Mouse (Mus musculus) spleen, adult 2 months (tissue): ENCODE measurements around the gene Dgat2. TPM values are rescaled to one million over a fixed set of nuclear protein-coding genes. Genes with fewer than 3 reads are reported as not detected.

Source experiments
- DNase-seq, 2 experiments: peaks; one replicate each; pipeline versions ENCODE4 v3.0.0 to v3.0.0-alpha.2; 2012 to 2021; ENCODE audit warnings: low spot score in 2 of 2, low read depth in 1 of 2
- H3K27ac ChIP-seq: fragments of 200-500 bp; 2 replicates; pipeline ENCODE4 v1.5.1; 2012; ENCODE audit warnings: low read length, inconsistent platforms; ENCODE audit not compliant: insufficient read depth
- H3K27me3 ChIP-seq: fragments of 200-500 bp; 2 replicates; pipeline ENCODE4 v1.6.1; 2012; ENCODE audit warnings: mild to moderate bottlenecking, moderate library complexity, low read length, inconsistent platforms; ENCODE audit not compliant: control insufficient read depth, insufficient read depth
- H3K36me3 ChIP-seq: fragments of 200-500 bp; 2 replicates; pipeline ENCODE4 v1.6.1; 2012; ENCODE audit warnings: mild to moderate bottlenecking, low read length, inconsistent platforms; ENCODE audit not compliant: control insufficient read depth, insufficient read depth
- H3K4me1 ChIP-seq: fragments of 200-500 bp; 2 replicates; pipeline ENCODE4 v1.6.1; 2011; ENCODE audit warnings: inconsistent platforms; ENCODE audit not compliant: control insufficient read depth, insufficient read depth, insufficient read length
- H3K4me3 ChIP-seq: fragments of 200-500 bp; 2 replicates; pipeline ENCODE4 v1.5.1; 2011; ENCODE audit warnings: mild to moderate bottlenecking, inconsistent platforms; ENCODE audit not compliant: insufficient read depth, insufficient read length; ENCODE audit errors: extremely low read depth
- CTCF ChIP-seq: fragments of 200-500 bp; IDR thresholded peaks from 2 replicates; pipeline ENCODE4 v1.5.1; 2011; ENCODE audit warnings: mild to moderate bottlenecking, inconsistent platforms; ENCODE audit not compliant: insufficient read depth, insufficient read length, insufficient replicate concordance; ENCODE audit errors: extremely low read depth
- POLR2A ChIP-seq: fragments of 200-500 bp; IDR thresholded peaks from 2 replicates; pipeline ENCODE4 v1.6.1; 2011; ENCODE audit warnings: low read depth, low read length, inconsistent platforms
- WGBS: fragments of 180-500 bp; shearing (Covaris S2); methylation state at CpG from one replicate; pipeline ENCODE4 v1.1.7; 2018; 5-methylcytosine and 5-hydroxymethylcytosine counted together
- polyA plus RNA-seq: library from polyadenylated mRNA; depleted of rRNA; stranded (reverse); fragments of >200 nt; gene quantifications from 2 replicates; pipeline ENCODE4 v1.2.3, GENCODE M21; 2012; rRNA removed

Dgat2 gene
- polyA plus RNA-seq, 1 experiment: 12.8 TPM

DNA sequence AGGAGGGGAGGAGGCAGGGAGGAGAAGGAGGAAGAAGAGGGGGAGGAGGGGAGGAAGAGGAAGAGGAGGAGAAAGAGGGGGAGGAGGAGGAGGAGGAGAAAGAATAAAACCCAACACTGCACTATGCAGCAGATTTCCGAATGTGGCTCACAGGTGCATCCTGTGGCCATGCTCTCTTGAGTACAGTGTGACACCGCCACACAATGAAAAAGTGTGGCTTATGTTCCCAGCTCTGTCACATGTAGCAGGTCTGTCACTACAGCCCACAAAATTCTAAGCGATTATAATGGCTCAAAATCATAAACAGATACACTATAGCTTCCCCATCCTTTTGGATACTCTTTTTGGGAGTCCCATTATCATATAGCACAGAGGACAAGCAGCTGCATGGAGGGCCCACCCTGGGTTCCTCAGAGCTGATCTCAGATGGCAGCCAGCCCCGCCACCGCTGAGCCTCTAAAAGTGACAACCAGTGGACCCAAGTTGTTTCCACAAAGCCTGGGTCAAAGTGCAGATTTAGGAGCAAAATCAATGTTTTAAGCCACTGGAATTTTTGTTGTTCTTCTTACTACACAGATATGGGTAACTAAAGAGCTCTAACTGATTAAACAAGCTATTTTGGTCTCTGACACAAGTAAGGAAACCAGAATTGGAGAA lies 61.5 kb downstream of the Dgat2 start:
- Histone ChIP-seq H3K4me3 (no peak overlapping the region), H3K36me3 (peaks cover 10% of the 10 kb centered on the region), H3K27ac (peak overlapping the region; percentile 94), H3K27me3 (no peaks in the 10 kb centered on the region), H3K4me1 (peaks cover 36% of the 10 kb centered on the region; the same call in 1 of the 2 replicates)
- TF ChIP-seq POLR2A: no peak
- no peak for TF ChIP-seq CTCF
- peak; percentile 64 for DNase-seq
- WGBS: 21% methylated on average over 5 of the region's 5 CpGs

DNA sequence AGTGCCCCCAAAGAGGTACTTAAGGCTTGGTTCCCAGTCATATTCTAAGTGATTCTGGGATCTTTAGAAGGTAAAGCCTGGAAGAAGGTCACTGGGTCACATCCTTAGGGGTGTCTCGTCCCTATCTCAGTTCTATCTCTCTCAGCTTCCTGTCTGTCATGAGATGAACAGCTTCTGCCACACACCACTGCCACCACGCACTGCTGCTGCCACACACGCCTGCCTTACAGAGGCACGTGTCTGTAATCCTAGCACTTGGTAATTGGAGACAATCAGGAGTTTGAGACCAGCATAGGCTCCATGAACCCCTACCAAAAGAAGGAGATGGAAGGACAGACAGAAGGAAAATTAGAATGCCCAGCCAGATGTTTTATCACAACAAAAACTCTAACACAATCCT lies 62.4 kb downstream of the Dgat2 start:
- peak overlapping the region; percentile 50 for H3K27ac ChIP-seq
- no peaks in the 10 kb centered on the region for H3K27me3 ChIP-seq
- peak in 1 of 2 experiments; percentile 30 for DNase-seq
- no peak for TF ChIP-seq CTCF
- no peak for TF ChIP-seq POLR2A
- H3K36me3 ChIP-seq: peaks cover 11% of the 10 kb centered on the region
- peaks cover 33% of the 10 kb centered on the region; the same call in 1 of the 2 replicates for H3K4me1 ChIP-seq
- H3K4me3 ChIP-seq: no peak overlapping the region
- 13% methylated on average over 4 of the region's 4 CpGs for WGBS

DNA sequence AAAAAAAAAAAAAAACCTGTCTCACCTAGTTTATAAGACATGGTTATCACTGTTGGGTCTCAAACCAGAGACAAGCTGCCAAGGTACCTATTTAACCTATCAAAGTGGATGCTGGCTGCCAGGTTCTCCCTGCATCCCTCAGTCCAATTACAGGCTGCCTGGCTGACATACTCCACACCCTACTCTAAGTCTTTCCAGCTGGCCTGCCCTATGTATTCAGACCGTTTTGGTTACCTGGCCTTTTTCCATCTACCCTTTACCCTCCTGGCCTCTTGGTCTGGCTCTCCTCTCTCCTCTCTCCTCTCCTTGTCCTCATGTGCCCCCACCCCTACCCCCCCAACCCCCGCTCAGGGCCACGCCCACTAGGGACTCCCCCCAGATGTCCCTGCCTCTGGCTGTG lies 65.7 kb downstream of the Dgat2 start:
- Histone ChIP-seq H3K27me3 (no peaks in the 10 kb centered on the region), H3K4me3 (no peak overlapping the region), H3K36me3 (peaks cover 17% of the 10 kb centered on the region), H3K4me1 (peaks cover 17% of the 10 kb centered on the region; the same call in 1 of the 2 replicates), H3K27ac (no peak overlapping the region)
- no peak for DNase-seq
- no peak for TF ChIP-seq POLR2A
- TF ChIP-seq CTCF: no peak
- 88% methylated on average over 3 of the region's 3 CpGs for WGBS

DNA sequence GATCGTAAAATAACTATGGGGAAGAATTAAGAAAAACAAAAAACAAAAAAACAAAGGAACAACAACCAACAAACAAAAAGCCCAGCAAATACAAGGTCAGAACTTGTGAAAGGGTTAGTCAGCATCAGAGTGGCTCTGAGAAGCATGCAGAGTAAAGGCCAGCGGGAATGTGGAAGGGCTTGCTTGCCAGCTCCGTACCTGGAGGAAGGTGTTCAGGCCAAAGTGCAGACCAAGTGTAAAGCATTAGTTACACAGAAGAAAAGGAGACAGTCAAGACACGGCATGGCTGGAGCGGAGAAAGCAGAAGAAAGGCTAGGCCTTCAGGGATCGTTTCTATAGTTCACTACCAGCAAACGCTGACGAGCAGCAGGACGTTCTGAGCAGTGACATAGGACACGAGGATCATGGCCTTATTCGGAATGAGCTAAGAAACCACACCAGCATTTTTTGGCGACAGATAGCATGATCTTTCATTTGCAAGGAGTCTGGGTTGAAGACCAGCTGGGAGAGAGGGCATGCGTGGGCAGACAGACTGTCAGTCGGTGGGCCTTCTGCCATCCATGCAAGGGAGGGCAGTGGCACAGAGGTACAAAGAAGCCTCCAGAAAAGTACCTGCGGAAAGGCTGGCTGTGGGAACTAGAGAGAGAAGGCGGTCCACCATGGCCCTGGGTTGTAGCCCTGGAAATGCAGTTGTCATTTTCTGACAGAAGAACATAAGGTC lies 68.4 kb downstream of the Dgat2 start:
- peaks cover 17% of the 10 kb centered on the region for H3K36me3 ChIP-seq
- no peaks in the 10 kb centered on the region for H3K27me3 ChIP-seq
- no peak overlapping the region for H3K4me3 ChIP-seq
- no peak for DNase-seq
- WGBS: 89% methylated on average over 16 of the region's 16 CpGs
- peaks cover 6% of the 10 kb centered on the region; the same call in 1 of the 2 replicates for H3K4me1 ChIP-seq
- no peak overlapping the region for H3K27ac ChIP-seq
- TF ChIP-seq POLR2A (no peak), CTCF (no peak)

DNA sequence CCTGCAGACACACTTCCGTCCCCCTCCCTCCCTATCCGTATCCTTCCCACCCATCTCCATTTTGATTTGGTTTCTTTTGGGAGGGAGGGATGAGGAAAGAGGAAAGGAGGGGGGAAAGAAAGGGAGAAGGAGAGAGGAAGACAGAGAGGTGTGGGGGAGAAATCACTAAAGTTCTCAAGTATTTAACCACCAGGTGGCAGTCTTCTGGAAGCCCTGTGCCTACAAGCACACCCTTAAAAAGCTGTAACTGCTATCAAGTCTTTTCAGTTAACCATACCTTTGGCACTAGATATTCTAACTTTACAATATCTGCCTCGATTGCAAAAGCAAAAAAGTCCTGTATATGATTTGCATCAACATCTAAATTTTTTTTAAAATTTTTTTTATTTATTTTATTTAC lies 75.0 kb downstream of the Dgat2 start:
- WGBS: 53% methylated on average over 3 of the region's 3 CpGs
- no peak for DNase-seq
- no peaks in the 10 kb centered on the region; the same call in 1 of the 2 replicates for H3K36me3 ChIP-seq
- H3K4me1 ChIP-seq: peaks cover 8% of the 10 kb centered on the region; the same call in 1 of the 2 replicates
- H3K27ac ChIP-seq: no peak overlapping the region
- peak; percentile 35; the same call in 1 of the 2 replicates for TF ChIP-seq CTCF
- TF ChIP-seq POLR2A: no peak
- H3K27me3 ChIP-seq: no peaks in the 10 kb centered on the region
- H3K4me3 ChIP-seq: no peak overlapping the region

DNA sequence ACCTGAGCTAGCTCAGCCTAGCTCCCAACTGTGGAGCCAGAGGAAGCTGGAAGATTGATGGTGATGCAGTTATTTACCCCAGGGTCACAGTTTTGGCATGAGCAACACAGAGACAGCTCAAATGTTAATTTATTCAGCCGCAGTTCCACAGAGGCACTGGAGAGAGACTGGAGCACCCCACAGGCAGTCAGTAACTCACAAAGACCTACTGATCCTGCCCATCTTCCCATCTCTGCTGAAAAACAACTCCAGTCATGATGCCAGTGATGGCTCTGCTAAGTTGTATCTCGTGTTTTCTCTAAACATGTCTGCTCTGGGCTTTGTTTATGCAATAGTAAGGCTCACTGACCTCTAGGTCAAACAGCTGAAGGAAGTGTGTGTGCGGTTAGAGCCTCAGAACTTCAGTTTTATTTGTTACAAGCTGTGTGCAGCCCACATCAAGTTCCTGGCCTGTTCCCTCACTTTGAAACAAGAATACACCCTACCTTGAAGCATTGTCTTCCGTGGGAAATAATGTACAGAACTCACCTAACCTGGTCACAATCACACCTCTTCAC lies 75.7 kb downstream of the Dgat2 start:
- H3K27me3 ChIP-seq: no peaks in the 10 kb centered on the region
- no peak overlapping the region for H3K4me3 ChIP-seq
- H3K36me3 ChIP-seq: no peaks in the 10 kb centered on the region; the same call in 1 of the 2 replicates
- DNase-seq: no peak
- TF ChIP-seq CTCF (no peak), POLR2A (no peak)
- WGBS: 71% methylated on average over 4 of the region's 4 CpGs
- peaks cover 13% of the 10 kb centered on the region; the same call in 1 of the 2 replicates for H3K4me1 ChIP-seq
- H3K27ac ChIP-seq: no peak overlapping the region

Other genes starting within 250 kb of the Dgat2 start
- gene Uvrag, start 41.6 kb downstream of the Dgat2 start, polyA plus RNA-seq: 45.9 and 112 TPM in 2 replicates
- gene Mogat2, start 55.9 kb upstream of the Dgat2 start, polyA plus RNA-seq: 0.21 and 0.47 TPM in 2 replicates
- gene Map6, start 84.7 kb upstream of the Dgat2 start, polyA plus RNA-seq: 0.39 and 0.65 TPM in 2 replicates
- gene Serpinh1, start 170.5 kb upstream of the Dgat2 start, polyA plus RNA-seq: 69.3 and 84.2 TPM in 2 replicates
- 12.0 and 14.8 TPM in 2 replicates for gene Gdpd5, start 198.7 kb upstream of the Dgat2 start, polyA plus RNA-seq